Mouse (Mus musculus) hindbrain, embryonic 15.5 days (tissue): ENCODE measurements around the gene Ern1. TPM values are rescaled to one million over a fixed set of nuclear protein-coding genes. Genes with fewer than 3 reads are reported as not detected.
"Not testable (repeated sequence)": the region's sequence is repeated elsewhere in the genome, so short reads cannot be mapped to it uniquely, and the experiment has no call there.

Source experiments
- ATAC-seq: fragments of 200-750 bp; cut with Nextera tagmentation; 2 replicates; pipeline ENCODE4 v1.8.0; 2017; ENCODE audit warnings: low read depth, moderate number of reproducible peaks, moderate TSS enrichment; ENCODE audit not compliant: low FRiP score
- H3K27ac ChIP-seq: fragments of 300-500 bp; sonication (generic); replicated peaks from 2 replicates; pipeline ENCODE4 v1.5.1; 2015; ENCODE audit warnings: mild to moderate bottlenecking, inconsistent platforms
- H3K27me3 ChIP-seq: fragments of 300-500 bp; sonication (generic); 2 replicates; pipeline ENCODE4 v1.6.1; 2015; ENCODE audit warnings: control low read depth, inconsistent platforms
- H3K36me3 ChIP-seq: fragments of 300-500 bp; sonication (generic); 2 replicates; pipeline ENCODE4 v1.6.1; 2015; ENCODE audit warnings: control low read depth, inconsistent platforms
- H3K4me1 ChIP-seq: fragments of 300-500 bp; sonication (generic); replicated peaks from 2 replicates; pipeline ENCODE4 v1.6.1; 2015; ENCODE audit warnings: control low read depth, inconsistent platforms
- H3K4me2 ChIP-seq: fragments of 300-500 bp; sonication (generic); 2 replicates; pipeline ENCODE4 v1.6.1; 2015; ENCODE audit warnings: moderate library complexity, mild to moderate bottlenecking, inconsistent platforms
- H3K4me3 ChIP-seq: fragments of 300-500 bp; sonication (generic); 2 replicates; pipeline ENCODE4 v1.5.1; 2015; ENCODE audit warnings: mild to moderate bottlenecking, inconsistent platforms
- H3K9ac ChIP-seq: fragments of 300-500 bp; sonication (generic); 2 replicates; pipeline ENCODE4 v1.6.1; 2015; ENCODE audit warnings: inconsistent platforms
- H3K9me3 ChIP-seq: fragments of 300-500 bp; sonication (generic); 2 replicates; pipeline ENCODE4 v1.6.1; 2016; ENCODE audit warnings: control low read depth, inconsistent platforms
- WGBS: fragments of 180-500 bp; shearing (Covaris S2); methylation state at CpG from one replicate; pipeline ENCODE4 v1.1.7; 2015; 5-methylcytosine and 5-hydroxymethylcytosine counted together
- polyA plus RNA-seq: library from polyadenylated mRNA; unstranded; fragments of >200 nt; fragmentation: Nextera tagmentation; extraction: Ambion mirVana; gene quantifications from 2 replicates; pipeline ENCODE4 v1.2.1, GENCODE M21; 2015

Gene Ern1
- polyA plus RNA-seq, 1 experiment from 2014 or later, result 5.0 TPM

DNA sequence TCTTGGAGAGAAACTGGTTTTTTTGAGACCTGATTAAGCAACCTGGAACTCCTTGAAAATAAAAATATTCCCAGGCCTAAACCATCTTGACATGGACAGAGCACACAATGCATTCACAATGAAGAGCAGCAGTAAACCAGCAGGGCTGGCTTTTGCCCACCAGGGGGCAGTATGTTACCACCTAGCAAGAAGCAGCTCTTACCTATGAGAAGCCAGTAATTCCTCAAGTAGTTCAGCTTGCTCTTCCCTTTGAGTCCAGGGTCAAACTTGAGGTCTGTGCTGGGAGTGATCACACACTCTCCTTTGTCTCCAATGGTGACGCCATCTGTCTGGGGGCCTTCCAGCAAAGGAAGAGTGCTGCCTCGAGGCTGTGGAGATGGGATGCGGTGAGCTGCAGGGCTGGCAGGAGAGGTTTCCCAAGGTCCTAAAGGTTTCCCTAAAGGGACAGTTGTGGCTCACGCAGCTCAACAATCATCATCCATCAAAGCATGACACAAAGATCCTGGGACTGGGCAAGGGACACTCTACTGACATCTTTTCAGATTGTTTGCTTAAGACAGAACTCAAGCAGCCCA lies 68.9 kb downstream of the Ern1 start:
- Histone ChIP-seq H3K27ac (no peak overlapping the region), H3K36me3 (peaks cover 7% of the 10 kb centered on the region), H3K27me3 (no peaks in the 10 kb centered on the region), H3K9me3 (no peaks in the 10 kb centered on the region), H3K4me1 (no peaks in the 10 kb centered on the region), H3K4me3 (no peak overlapping the region), H3K4me2 (no peak overlapping the region), H3K9ac (no peak overlapping the region)
- WGBS, result 41% methylated on average over 4 of the region's 4 CpGs
- peak; percentile 63; the same call in 1 of the 2 replicates for ATAC-seq

DNA sequence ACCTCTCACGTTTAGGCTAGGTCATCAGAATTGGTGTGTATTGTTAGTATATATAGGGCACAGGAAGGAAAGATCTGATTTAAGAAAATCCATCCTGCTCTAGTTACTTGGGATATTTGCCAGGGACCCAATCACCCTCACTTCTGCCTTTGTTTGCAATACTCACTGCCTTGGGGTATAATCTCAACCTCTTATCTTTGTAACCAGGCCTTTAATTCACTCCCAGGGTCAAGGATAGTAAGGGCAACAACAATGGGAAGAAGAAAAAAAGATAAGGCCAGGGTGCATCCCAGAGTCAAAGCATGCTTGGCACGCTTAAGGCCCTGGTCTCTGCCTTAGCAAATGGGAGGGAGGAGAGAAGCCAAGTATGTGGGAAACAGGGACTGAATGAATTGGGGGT lies 69.8 kb downstream of the Ern1 start:
- no peaks in the 10 kb centered on the region for H3K27me3 ChIP-seq
- 82% methylated on average over 2 of the region's 2 CpGs for WGBS
- H3K4me2 ChIP-seq, result no peak overlapping the region
- H3K9me3 ChIP-seq, result no peaks in the 10 kb centered on the region
- H3K4me3 ChIP-seq, result no peak overlapping the region
- no peak for ATAC-seq
- H3K9ac ChIP-seq, result no peak overlapping the region
- H3K27ac ChIP-seq, result no peak overlapping the region
- peaks cover 11% of the 10 kb centered on the region for H3K36me3 ChIP-seq
- no peaks in the 10 kb centered on the region for H3K4me1 ChIP-seq

DNA sequence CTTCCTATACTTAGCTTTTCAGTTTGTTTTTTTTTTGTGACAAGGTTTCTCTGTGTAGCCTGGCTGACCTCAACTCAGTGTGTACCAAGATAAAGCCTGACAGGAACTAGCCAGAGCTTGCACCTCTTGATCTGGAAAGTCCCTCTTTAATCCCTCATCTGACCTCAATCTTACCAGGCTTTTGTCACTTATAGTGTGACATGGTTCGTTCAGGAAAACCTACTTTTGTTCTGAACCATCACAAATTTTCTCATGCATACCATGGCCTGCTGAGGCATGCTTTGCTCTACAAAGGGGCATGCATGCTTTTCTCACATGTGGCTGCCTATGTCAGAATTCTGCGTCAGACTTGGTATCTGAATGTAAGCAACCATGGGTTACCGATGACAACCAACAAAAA lies 71.3 kb downstream of the Ern1 start:
- H3K27me3 ChIP-seq, result no peaks in the 10 kb centered on the region
- H3K4me3 ChIP-seq, result no peak overlapping the region
- no peak for ATAC-seq
- H3K9ac ChIP-seq, result no peak overlapping the region
- no peaks in the 10 kb centered on the region for H3K4me1 ChIP-seq
- no peak overlapping the region for H3K4me2 ChIP-seq
- H3K36me3 ChIP-seq, result peaks cover 14% of the 10 kb centered on the region
- H3K27ac ChIP-seq, result no peak overlapping the region
- H3K9me3 ChIP-seq, result no peaks in the 10 kb centered on the region
- 75% methylated on average over 3 of the region's 3 CpGs for WGBS

DNA sequence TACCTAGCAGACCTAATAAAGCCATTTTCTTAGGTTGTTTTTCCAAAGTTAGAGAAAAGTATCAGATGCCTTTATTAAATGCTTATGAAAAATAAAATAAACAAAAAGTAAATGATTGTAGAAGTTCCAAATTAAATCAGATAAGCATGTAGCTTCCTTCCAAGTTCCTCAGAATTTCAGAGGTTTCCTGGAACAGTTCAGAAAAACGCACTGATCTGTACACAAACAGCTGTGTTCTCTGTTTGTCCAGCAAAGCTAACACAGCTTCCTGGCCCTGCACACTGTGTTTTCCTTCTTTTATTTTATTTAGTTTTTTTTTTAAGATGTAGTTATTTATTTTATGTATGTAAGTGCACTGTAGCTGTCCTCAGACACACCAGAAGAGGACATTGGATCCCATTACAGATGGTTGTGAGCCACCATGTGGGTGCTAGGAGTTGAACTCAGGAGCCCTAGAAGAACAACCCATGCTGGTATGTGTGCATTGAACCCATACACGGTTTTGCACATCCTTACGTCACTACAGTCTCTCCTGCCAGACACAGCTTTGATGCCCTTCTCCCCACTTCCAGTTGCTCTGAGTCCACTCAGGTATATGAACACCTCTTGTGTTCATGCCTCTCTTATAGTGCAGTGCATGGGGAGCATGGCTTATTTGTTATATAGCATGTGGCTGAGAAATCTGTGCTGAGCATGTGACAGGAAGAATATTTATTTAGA lies 74.9 kb downstream of the Ern1 start:
- no peak overlapping the region for H3K4me3 ChIP-seq
- no peaks in the 10 kb centered on the region for H3K27me3 ChIP-seq
- no peak overlapping the region for H3K27ac ChIP-seq
- H3K9me3 ChIP-seq, result no peaks in the 10 kb centered on the region
- peaks cover 21% of the 10 kb centered on the region for H3K36me3 ChIP-seq
- no peak overlapping the region for H3K4me2 ChIP-seq
- H3K9ac ChIP-seq, result no peak overlapping the region
- 91% methylated on average over 3 of the region's 3 CpGs for WGBS
- H3K4me1 ChIP-seq, result no peaks in the 10 kb centered on the region
- no peak for ATAC-seq

DNA sequence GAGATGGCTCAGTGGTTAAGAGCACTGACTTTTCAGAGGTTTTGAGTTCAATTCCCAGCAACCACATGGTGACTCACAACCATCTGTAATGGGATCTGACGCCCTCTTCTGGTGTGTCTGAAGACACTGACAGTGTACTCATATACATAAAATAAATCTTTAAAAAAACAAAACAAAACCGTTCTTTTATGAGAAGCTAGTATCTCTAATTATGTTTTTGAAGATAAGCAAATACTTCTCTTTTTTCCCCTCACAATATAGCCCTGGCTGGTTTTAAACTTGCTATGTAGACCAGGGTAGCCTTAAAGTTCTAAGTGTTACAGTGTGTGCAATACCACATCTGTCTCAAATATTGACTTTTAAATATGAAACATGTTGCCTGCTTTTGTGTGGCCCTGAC lies 76.5 kb downstream of the Ern1 start:
- 96% methylated on average over 2 of the region's 2 CpGs for WGBS
- no peak for ATAC-seq
- no peak overlapping the region for H3K9ac ChIP-seq
- no peak overlapping the region for H3K4me3 ChIP-seq
- H3K4me1 ChIP-seq, result no peaks in the 10 kb centered on the region
- H3K27me3 ChIP-seq, result no peaks in the 10 kb centered on the region
- H3K36me3 ChIP-seq, result peaks cover 27% of the 10 kb centered on the region
- no peak overlapping the region for H3K4me2 ChIP-seq
- H3K9me3 ChIP-seq, result no peaks in the 10 kb centered on the region
- no peak overlapping the region for H3K27ac ChIP-seq

DNA sequence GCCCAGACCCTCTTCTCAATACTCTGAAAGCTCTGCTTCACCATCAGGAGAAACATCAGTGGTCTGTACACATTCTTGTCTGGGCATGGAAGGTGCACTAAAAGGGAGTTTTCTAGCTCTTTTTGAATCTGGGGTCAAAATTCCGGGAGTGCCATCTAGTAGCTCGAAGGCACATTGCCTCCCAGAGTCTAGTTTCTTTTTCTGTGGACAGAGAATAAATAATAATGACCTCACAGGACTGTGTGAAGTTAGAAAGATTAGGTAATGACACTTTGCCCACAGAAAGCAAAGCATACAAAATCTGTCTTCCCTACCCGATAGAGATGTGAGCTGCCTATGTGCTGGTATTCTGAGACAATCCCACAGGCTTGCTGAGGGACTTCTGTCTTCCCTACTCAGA lies 77.1 kb downstream of the Ern1 start:
- peaks cover 31% of the 10 kb centered on the region for H3K36me3 ChIP-seq

DNA sequence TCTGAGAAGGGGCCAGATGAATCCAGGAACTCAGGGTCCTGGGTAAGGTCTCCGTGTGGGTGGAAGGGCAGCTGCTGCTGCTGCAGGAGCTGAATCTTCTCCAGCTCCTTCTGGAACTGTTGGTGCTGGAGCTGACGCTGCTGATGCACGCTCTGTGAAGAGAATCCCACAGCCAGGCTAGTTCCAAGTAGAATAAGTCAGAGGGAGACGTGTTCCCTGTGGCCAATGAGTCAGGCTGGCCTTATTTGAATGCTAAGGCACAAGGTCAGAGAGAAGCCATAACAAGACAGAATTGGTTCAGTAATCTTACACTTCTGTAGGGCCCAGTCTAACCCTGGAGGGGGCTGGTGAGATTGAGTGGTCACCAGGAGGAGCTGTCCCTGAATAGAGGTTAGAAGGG lies 77.6 kb downstream of the Ern1 start:
- no peak for ATAC-seq
- no peak overlapping the region for H3K27ac ChIP-seq
- 77% methylated on average over 4 of the region's 4 CpGs for WGBS
- no peak overlapping the region for H3K4me3 ChIP-seq
- no peaks in the 10 kb centered on the region for H3K9me3 ChIP-seq
- H3K4me1 ChIP-seq, result no peaks in the 10 kb centered on the region
- no peak overlapping the region for H3K4me2 ChIP-seq
- H3K9ac ChIP-seq, result no peak overlapping the region
- no peaks in the 10 kb centered on the region for H3K27me3 ChIP-seq
- peaks cover 36% of the 10 kb centered on the region for H3K36me3 ChIP-seq

More for the DNA sequence above, 77.1 kb downstream of the Ern1 start:
- Histone ChIP-seq H3K9me3 (no peaks in the 10 kb centered on the region), H3K27me3 (no peaks in the 10 kb centered on the region), H3K27ac (no peak overlapping the region), H3K4me2 (no peak overlapping the region), H3K9ac (no peak overlapping the region), H3K4me3 (no peak overlapping the region), H3K4me1 (no peaks in the 10 kb centered on the region)
- WGBS, result 89% methylated on average over 3 of the region's 3 CpGs
- ATAC-seq, result no peak

DNA sequence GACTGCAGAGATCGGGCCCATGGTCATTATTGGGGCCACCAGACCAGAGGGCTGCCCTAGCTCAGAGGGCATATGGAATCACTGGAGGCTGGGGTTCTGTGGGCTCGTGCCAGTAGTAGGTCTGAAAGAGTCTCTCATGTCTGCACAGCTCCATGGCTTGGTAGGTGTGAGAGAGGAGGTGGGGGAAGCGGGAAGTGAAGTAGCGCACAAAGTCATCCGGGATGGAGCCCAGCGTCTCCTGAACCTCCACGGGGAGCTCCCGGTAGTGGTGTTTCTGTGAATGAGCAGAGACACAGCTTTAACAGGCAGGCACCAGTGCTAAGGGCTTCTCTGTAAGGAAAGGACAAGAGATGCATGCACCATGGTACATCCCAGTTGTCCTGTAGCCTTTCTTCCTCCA lies 89.2 kb downstream of the Ern1 start:
- Histone ChIP-seq H3K4me2 (no peak overlapping the region), H3K4me1 (no peaks in the 10 kb centered on the region), H3K27ac (no peak overlapping the region), H3K36me3 (peaks cover 25% of the 10 kb centered on the region), H3K9ac (no peak overlapping the region), H3K9me3 (no peaks in the 10 kb centered on the region), H3K27me3 (no peaks in the 10 kb centered on the region), H3K4me3 (no peak overlapping the region)
- 92% methylated on average over 8 of the region's 8 CpGs for WGBS
- no peak for ATAC-seq

DNA sequence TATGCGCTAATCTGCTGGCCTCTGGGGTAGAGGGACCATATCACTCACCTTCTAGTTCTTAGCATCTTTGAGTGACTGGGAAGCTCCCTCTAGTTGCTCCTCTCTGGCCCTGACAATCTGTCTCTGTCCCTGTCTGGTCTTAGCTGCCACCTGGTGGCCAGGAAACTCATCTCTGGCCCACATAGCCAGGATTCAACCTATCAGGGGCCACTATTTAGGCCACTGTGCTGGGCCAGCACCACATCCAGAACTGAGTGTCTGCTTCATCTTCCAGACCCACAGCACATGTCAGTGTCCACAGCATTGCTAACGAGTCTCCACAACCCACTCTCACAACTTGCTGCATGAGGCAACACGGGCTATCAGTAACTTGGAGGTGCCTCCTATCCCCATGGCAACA lies 90.0 kb downstream of the Ern1 start:
- ATAC-seq, result no peak
- Histone ChIP-seq H3K36me3 (peaks cover 17% of the 10 kb centered on the region), H3K27ac (no peak overlapping the region), H3K9me3 (no peaks in the 10 kb centered on the region), H3K4me2 (no peak overlapping the region), H3K27me3 (no peaks in the 10 kb centered on the region), H3K4me3 (no peak overlapping the region), H3K9ac (no peak overlapping the region), H3K4me1 (no peaks in the 10 kb centered on the region)
- WGBS, result 85% methylated on average over 3 of the region's 3 CpGs

DNA sequence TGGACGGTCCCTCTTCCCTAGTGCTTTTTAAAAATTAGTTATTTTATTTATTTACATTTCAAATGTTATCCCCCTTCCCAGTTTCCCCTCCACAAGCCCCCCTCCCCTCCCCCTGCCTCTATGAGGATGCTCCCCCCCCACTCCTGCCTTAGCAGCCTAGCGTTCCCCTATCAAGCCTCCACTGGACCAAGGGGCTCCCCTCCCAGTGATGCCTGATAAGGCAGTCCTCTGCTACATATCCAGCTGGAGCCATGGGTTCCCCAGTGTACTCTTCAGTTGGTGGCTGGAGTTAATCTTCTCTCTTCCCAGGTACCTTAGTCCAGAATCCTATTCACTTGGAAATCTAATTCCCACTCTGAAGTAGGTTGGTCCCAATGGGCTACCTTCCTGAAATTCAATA lies 93.6 kb downstream of the Ern1 start:
- H3K9ac ChIP-seq, H3K9me3 ChIP-seq, H3K27me3 ChIP-seq, H3K4me2 ChIP-seq, H3K4me3 ChIP-seq, ATAC-seq, H3K36me3 ChIP-seq, H3K4me1 ChIP-seq, H3K27ac ChIP-seq: not testable (repeated sequence)
- 91% methylated on average over 2 of the region's 2 CpGs for WGBS

DNA sequence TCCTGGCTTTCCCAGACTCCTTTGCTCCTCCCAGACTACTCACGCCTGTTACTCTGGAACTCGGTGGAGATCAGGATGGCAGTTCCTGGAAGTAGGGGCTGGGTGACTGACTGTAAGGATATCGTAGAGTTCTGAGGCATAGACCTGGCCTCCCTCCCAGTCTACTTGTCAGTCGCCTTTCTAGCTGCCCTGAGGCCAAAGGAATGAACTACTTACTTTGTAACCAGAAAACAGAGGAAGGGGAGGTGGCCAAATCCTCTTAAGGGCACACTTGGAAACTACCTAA lies 94.4 kb downstream of the Ern1 start:
- Histone ChIP-seq H3K36me3 (no peaks in the 10 kb centered on the region), H3K9ac (no peak overlapping the region), H3K27me3 (no peaks in the 10 kb centered on the region), H3K4me2 (no peak overlapping the region), H3K4me3 (no peak overlapping the region), H3K4me1 (no peaks in the 10 kb centered on the region), H3K27ac (no peak overlapping the region), H3K9me3 (no peaks in the 10 kb centered on the region)
- 78% methylated on average over 4 of the region's 4 CpGs for WGBS
- no peak for ATAC-seq

DNA sequence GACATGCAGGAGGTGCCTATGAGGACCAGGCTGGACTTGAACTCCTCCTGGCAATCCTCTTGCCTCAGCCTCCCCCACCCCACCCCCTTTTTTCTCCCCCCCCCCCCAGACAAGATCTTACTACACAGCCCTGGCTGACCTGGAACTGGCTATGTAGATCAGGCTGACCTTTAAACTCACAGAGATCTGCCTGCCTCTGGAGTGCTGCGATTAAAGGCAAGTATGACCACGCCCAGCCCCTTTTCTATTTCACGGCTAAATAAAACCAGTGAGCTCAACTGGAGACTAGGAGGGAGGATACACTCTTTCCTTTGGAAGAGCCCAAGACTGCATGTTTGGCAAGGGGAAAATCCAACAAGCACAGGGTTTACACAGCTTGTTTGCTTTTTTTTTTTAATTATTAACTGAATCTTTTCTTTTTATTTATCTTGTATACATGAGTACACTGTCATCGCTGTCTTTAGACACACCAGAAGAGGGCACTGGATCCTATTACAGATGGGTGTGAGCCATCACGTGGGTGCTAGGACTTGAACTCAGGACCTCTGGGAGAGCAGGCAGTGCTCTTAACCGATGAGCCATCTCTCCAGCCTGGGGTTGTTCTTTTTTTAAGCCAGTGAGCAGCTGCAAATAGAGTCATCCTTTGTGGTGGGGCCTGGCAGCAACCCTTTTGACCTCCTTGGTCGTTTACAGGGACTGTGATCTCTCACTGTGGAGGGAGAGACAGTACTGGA lies 94.9 kb downstream of the Ern1 start:
- Histone ChIP-seq H3K27me3 (no peaks in the 10 kb centered on the region), H3K9me3 (no peaks in the 10 kb centered on the region), H3K36me3 (no peaks in the 10 kb centered on the region), H3K9ac (no peak overlapping the region), H3K4me2 (no peak overlapping the region), H3K27ac (no peak overlapping the region), H3K4me1 (no peaks in the 10 kb centered on the region), H3K4me3 (no peak overlapping the region)
- WGBS, result 65% methylated on average over 7 of the region's 7 CpGs
- no peak for ATAC-seq
